Mouse (Mus musculus) stomach, postnatal 0 days (tissue): ENCODE measurements around the gene Kmt5b.

ENCODE experiments used
- CTCF ChIP-seq: IDR thresholded peaks from 2 replicates; pipeline ENCODE4 v1.5.1; 2016; ENCODE audit warnings: antibody characterized with exemption, low read depth, mild to moderate bottlenecking, moderate library complexity
- EP300 ChIP-seq: optimal IDR thresholded peaks from 2 replicates; pipeline ENCODE3; 2016; ENCODE audit warnings: antibody characterized with exemption

GRCm38 (mm10) chr19:3829863-3830262 lies 62.6 kb downstream of the Kmt5b start:
- TF ChIP-seq CTCF (no peak), EP300 (no peak)
